Mouse (Mus musculus) 3T3-L1 (cell line): ENCODE measurements at regions not wholly inside any gene's neighbourhood (a gene's known extent, or its start where the extent isn't known, plus 50 kb on each side); places are given as distances from the start of the nearest gene placed in this dataset.

ENCODE experiments used
- DNase-seq: peaks from one replicate; pipeline ENCODE4 v3.0.0-alpha.2; 2015; ENCODE audit warnings: low read depth, low spot score

- DNase-seq: no peak
These were observed 126.3 kb downstream of the Nr4a2 start for GRCm38 (mm10) chr2:56997500-56997899.

- DNase-seq: no peak
These were observed 131.0 kb downstream of the Nr4a2 start for GRCm38 (mm10) chr2:56992851-56993250.

GRCm38 (mm10) chr2:56991821-56992220 lies 132.0 kb downstream of the Nr4a2 start:
- DNase-seq: no peak

GRCm38 (mm10) chr2:56990768-56991167 lies 133.0 kb downstream of the Nr4a2 start:
- no peak for DNase-seq

- DNase-seq: no peak
These were observed 140.6 kb downstream of the Nr4a2 start for GRCm38 (mm10) chr2:56983167-56983566.

- no peak for DNase-seq
These were observed 143.2 kb downstream of the Nr4a2 start for GRCm38 (mm10) chr2:56980601-56981000.

GRCm38 (mm10) chr2:56975680-56976079 lies 148.1 kb downstream of the Nr4a2 start:
- DNase-seq: no peak

- DNase-seq: peak; percentile 20
These were observed 159.7 kb downstream of the Nr4a2 start for GRCm38 (mm10) chr2:56963937-56964695.

- DNase-seq: no peak
These were observed 164.1 kb downstream of the Nr4a2 start for GRCm38 (mm10) chr2:56959695-56960094.

GRCm38 (mm10) chr2:56953337-56953736 lies 170.5 kb downstream of the Nr4a2 start:
- no peak for DNase-seq

- DNase-seq: no peak
These were observed 211.3 kb downstream of the Nr4a2 start for GRCm38 (mm10) chr2:56912531-56912930.

- DNase-seq: no peak
These were observed 214.5 kb downstream of the Nr4a2 start for GRCm38 (mm10) chr2:56909096-56909865.

GRCm38 (mm10) chr2:56885181-56885580 lies 238.6 kb downstream of the Nr4a2 start:
- DNase-seq: no peak

GRCm38 (mm10) chr2:56860776-56861175 lies 263.0 kb downstream of the Nr4a2 start:
- no peak for DNase-seq

- DNase-seq: no peak
These were observed 303.3 kb downstream of the Nr4a2 start for GRCm38 (mm10) chr2:56820551-56820950.

- DNase-seq: no peak
These were observed 339.0 kb downstream of the Nr4a2 start for GRCm38 (mm10) chr2:56784808-56785207.
